Mouse (Mus musculus) neural tube, embryonic 10.5 days (tissue): ENCODE results near the gene Sntg2.

Experiments
- DNase-seq: peaks from one replicate; pipeline ENCODE4 v3.0.0-alpha.2; 2017; ENCODE audit warnings: low spot score; ENCODE audit errors: extremely low spot score

Gene Sntg2

DNA sequence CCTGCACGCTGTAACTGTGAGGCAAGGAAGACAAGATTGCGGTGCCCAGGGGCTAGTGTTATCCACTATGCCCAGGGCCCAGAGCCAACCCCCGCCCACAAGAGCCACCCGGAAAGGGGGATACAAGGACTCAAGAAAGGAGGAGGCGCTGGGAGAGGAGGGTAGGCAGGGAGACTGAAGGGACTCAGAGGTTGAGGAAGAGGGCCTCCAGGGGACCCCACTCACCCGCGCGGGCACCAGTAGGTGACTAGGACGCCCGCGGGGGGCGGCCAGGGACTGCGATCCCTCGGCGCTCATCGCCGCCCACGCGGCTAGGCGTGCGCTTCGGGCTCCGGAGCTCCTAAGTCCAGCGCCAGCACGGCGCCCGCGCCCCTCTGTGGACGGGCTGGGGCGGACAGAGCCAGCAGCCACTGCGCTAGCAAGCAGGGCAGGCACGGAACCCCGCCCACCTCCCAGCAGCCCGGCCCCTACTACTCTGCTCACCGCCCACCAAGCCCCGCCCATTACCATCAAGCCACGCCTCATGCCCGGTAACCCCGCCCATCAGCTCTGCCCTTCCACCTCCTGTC, at the start of gene Sntg2:
Sntg2 (minus strand) TSS at position 443 of the 569 bp plus-strand sequence.
- peak; percentile 82 for DNase-seq

DNA sequence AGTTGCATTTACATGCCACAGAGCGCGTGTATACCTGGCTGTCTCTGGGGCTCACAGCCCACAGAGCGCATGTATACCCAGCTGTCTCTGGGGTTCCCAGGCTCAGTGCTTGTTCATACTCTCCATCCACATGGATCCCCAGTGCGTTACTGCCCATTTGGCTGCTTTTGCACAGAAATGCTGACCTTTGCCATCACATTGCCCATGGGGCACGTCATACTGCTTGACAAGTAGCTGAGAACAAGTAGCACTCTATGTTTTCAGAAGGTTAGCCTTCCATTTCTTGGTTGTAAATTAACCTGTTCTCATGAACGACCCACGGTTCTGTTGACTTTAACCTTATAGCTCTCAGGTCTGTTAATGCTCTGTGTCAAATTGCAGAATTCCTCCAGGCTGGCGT, 43.4 kb upstream of the Sntg2 start:
- no peak for DNase-seq

DNA sequence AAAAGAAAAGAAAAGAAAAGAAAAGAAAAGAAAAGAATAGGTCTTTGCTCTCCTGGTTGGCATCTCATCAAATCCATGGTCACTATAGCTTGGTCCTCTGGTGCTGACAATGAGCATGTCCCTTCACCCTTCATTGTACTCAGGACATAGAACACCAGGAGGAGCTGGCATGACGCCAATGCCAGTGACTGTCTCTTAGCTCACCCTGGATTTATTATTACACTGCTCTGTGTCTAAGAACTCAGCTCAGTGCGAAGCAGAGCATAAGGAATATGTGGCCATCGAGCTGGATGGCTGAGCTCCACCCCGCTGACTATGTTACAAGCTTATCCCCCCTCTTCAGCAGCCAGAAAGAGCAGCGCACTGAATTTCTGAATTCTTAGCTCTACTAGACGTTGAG, 42.8 kb upstream of the Sntg2 start:
- no peak for DNase-seq

DNA sequence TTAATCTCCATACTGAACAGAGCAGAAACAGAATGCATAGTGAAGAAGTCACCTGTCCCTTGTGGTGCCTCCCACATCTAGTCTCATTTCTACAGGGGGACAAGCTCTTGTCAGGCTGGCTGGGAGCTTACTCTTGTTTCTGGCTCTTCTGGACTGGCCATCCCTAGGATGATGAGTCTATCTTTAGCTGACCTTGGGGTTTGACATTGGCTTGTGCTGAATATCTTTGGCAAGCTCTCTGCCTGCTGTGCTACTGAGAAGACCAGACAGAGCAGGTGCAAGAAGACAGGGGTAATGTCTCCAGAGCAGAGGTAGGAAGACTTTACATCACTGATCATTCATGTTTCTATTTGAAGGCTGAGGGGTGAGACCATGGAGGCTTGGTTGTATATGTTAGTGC, 29.5 kb upstream of the Sntg2 start:
- DNase-seq = no peak

DNA sequence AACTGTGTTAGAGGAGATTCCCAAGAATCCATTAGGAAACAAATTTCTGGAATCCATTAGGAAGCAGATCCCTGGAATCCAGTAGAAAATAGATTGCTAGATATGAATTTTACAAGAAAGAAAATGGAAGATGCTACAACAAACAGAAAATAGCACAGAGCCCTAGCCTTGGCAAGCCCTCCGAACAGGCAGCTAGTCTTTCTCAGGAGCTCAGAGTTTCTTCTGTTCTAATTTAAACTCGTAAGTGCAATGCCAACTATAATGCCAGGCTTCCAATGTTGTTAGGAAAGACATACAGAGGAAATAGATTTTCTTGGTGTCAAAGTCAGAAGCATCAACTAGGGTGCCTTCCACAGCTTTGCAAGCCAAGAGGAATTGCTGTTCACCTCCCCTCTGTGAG, 27.4 kb upstream of the Sntg2 start:
- DNase-seq = no peak

DNA sequence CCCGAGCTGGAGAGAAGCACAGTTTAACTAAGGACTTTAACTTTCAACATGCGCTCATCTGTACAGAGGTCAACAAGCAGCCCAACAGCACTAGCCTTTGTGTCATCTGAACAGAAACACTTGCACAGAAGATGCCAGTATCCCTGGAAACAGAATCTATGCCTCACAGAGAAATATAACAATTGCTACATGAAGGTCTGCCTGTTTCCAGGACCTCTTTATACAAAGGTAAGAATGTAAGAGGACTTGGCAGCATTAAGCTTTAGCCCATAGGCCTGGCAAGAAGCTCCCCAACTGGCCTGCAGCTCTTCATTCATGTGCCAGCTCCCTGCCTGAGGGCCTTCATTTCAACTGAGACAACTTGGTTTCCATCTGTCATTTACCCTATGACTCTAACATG, 26.9 kb upstream of the Sntg2 start:
- DNase-seq = no peak

DNA sequence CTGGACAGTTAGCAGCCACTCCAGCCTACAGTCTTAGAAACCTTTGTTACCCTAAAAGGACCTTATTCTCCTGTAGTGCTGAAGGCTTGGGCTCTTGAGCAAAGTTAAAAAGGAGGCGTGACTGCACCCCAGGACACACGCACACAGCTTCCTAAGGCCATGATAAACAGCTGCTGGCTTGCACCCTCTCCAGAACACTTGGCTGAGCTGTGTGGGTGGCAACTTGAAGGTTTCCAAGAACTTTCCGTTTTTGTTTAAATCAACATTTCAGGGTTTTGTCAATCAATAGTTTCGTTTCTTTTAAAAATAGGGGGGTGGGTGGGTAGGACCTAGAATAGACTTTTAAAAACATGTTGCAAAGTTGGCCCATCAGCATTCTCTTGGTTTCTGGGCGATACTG, 882 bp downstream of the Sntg2 start:
- no peak for DNase-seq

DNA sequence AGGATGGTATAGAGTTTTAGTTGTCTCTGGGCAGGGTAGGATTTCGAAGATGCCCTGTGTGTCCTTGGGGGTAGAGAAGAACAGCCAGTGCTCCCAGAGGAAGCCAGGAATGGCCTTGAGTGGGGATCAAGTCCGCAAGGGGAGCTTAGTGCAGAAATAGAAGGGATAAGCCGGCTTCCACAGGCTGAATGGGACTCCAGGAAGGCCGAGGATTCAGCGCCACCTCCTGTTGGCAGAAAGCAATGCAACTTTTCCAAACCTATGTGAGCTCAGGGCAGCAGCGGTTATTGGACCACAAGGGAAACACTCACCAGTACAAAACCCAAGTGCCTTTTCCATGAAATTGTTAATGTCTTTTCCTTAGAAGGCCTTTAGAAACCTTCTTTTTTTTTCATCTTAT, 3.4 kb downstream of the Sntg2 start:
- peak; percentile 75 for DNase-seq

DNA sequence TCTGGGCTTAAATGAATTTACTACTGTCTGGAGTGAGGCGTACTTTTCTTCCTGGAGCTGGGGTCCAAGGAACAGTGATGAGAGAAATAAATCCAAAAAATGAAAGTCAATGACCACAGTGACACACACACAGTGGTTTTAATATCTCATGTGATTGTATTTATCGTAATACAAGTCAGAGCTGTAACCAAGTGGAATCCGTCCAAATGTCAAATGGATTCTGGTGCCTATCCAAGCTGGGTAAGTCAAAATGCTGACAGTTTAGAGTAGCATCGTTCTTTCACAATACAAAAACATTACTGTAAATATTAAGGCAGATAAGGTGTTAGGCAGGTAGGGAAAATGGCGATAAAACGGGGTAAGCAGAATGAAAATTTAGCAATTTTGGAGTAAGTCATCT, 4.0 kb downstream of the Sntg2 start:
- no peak for DNase-seq

DNA sequence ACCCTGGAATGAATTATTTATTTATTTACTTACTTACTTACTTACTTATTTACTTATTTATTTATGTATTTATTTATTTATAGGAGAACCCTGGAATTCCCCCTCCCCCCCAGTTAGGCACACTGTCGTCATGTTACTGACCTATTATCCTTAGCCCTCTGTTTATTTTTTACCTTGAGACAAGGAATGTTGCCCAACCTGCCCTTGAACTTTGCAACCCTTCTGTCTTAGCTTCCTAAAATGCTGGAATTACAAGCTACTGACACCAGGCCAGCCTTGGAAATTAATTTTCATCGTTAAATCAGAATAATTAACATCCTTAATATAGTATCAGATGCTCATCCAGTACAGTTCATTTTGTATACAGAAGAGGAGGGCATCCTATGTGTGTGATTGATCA, 10.9 kb downstream of the Sntg2 start:
- no peak for DNase-seq

DNA sequence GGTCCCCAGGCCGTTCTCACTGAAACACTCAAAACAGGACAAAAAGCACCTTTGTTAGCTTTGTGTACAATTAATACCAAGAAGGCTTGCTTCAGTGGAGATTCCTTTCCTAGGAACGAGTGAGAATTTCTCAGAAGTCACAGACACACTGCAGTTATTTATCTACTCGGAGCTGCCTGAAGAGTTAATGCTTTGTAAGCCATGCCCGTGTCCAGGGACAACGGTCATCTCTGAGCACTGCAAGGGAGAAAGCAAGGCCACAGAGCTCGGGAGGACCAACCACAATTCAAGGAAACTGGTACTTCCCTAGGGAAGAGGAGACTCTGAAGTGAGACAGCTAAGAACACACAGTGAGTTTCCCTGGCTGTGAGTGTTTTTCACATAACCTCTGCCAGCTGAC, 15.5 kb downstream of the Sntg2 start:
- no peak for DNase-seq

DNA sequence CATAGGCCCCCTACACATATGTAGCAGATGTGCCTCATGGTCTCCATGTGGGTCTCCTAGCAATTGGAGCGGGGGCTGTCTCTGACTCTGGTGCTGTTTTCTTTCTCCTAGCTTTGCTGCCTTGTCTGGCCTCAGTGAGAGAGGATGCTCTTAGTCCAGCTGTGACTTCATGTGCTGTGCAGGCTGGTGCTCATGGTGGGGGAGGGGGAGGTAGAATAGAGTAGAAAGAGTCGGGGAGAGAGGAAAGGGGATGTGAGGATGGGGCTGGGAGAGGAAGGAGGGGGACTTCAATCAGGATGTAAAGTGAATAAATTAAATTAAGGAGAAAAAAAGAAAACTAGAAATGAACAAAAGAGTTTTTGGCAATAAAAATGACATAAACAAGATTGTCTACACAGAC, 20.8 kb downstream of the Sntg2 start:
- DNase-seq = no peak

DNA sequence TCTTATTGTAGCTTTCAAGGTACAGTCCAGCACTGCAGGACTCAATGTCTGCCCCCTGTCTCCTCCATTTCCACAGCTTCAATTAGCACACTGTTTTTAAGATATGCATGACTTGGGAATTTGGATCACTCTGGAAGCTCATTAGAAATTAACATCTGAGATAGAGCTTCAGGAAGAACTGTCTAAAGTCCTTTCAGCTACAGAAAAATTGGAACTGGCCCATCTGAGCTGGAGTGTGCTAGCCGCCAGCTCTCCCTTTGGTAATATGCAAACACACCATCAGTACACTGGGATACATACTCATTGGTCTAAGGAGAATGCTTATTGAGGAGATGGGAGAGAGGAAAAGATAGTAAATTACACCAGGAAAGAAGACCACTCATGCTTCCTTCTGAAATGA, 25.1 kb downstream of the Sntg2 start:
- DNase-seq = no peak

DNA sequence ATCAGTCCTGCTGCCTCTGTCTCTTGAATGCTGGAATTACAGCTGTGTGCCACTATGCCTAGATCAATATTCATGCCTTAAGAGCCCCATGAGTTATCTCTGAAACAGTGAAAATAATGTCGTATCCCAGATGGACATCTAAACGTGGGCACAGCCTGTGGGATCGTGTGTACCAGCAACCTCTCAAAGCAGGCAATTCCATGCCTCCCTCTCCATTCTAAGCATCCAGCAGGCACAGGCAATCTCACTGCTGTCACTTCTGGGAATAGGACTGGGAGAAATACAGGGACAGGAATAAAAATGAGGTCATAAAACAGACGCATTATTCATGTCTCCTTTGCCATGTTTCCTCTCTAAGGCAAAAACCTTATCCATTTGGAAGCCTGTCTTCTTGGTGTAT, 25.9 kb downstream of the Sntg2 start:
- no peak for DNase-seq

DNA sequence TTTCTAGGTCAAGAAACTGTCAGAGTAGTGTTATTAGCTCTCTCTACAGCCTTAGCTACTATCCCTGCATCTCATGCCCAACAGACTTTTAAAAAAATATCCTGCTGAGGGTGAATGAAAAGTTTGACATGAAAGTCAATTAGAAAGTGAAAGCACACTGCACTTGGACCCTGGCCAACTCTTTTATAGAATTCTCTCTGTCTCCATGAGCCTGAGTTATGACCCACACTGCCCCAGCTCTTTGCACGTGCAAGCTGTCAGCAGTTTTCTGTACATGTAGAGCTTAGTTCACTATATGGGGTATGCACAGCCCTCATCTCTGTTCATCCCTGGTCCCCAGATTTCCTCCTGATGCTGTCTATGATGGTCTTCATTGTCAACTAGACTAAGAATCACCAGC, 28.4 kb downstream of the Sntg2 start:
- no peak for DNase-seq

DNA sequence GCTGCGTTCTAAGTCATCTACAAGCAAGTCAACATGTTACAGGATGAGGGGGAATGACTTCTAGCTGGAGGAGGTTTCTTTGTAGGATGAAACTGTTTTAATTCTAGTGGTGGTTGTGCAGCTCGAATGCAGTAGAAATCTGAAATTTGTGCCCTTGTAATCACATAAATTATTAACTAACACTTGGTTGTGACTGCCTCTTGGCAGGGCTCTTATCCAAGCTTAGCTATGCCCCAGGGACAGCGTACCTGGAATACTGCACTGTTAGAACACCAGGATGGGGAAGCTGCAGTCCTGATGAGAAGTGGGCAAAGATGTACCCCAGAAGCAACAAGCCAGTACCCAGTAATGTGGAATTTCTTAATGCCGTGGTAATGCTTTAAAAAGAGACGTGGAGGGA, 36.9 kb downstream of the Sntg2 start:
- DNase-seq = no peak

DNA sequence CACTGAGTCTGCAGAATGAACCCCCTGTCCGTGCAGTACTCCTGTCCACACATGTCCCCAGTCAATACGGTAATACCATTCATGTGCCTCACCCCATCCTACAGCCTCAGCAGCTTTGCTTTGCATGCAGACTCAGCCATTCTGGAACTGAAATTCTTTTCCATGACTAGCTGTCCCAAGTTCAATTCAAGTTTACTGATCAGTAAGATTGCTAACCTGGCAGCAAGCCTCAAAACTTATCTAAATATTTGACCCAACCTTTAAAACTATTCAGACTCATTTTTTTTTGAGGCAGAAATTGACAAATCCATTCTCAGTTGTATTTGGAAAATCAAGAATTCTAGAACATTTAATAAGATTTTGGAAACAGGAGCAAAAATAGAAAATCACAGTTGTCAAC, 38.7 kb downstream of the Sntg2 start:
- no peak for DNase-seq

DNA sequence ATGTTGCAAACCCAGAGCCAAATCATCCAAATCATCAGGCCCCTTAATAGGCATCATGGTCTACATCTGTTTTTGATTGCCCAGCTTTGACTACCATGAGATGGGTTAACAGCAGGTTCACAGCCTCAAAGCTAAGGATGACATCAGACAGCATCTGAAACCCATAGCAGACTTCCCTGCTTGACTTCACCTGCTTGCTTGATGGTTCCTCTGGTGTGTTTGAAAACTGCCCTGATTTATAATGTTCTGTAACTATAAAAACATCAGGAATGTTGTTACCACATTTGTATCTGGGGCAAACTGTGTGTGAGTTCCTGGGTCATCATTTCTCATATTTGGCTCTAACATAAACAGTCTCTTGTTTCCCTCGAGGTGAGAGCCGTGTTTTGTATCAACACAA, 55.2 kb downstream of the Sntg2 start:
- no peak for DNase-seq

DNA sequence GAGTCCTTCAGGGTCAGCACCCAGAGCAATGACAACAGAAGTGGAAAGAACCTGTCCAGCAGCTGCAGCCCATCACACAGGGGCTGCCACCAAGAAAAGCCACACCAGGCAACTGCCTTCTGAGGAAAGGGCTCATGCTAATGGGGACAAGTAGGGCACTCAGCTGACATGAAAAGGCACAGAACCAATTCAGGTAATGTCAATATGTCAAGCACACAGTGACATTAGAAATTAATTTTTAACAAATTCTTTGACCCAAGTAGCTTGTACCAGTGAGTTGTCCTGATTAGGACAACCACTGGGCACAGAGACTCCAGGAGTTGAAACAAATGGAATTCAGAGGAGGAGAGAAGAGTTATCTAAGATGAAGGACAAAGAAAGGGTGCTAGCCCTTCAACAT, 60.2 kb downstream of the Sntg2 start:
- DNase-seq = no peak

DNA sequence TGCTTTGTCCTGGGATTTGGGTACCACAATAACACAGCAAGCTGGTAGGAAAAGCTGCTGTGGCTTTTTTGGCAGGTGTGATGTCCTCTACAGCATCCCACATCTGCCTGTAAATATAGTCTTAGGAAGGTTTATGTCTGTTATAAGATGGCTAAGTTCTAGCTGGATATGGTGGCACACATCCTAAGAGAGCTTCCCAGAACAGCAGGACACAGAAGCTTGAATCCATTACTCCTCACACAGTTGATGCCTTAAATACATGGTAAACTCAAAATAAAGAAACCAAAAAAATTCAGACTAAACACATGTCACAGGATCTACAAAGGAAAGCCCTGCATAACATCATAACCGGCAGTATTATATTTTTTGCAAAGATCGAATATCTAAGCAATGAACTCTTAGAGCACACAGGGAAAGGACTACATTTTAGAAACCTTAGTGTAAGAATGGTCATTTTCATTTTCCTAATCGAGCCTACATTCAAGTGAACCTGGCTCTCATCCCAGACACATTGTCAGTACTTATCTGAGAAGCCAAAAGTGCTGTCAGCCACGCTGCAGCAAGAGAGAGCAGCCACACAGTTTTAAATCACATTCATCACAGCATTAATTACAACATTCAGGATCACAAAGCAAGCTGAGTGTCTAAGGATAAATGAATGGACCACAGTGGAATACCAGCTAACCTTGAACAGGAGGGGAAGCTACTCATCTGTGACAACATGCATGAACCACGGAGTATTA, 64.8 kb downstream of the Sntg2 start:
- no peak for DNase-seq

DNA sequence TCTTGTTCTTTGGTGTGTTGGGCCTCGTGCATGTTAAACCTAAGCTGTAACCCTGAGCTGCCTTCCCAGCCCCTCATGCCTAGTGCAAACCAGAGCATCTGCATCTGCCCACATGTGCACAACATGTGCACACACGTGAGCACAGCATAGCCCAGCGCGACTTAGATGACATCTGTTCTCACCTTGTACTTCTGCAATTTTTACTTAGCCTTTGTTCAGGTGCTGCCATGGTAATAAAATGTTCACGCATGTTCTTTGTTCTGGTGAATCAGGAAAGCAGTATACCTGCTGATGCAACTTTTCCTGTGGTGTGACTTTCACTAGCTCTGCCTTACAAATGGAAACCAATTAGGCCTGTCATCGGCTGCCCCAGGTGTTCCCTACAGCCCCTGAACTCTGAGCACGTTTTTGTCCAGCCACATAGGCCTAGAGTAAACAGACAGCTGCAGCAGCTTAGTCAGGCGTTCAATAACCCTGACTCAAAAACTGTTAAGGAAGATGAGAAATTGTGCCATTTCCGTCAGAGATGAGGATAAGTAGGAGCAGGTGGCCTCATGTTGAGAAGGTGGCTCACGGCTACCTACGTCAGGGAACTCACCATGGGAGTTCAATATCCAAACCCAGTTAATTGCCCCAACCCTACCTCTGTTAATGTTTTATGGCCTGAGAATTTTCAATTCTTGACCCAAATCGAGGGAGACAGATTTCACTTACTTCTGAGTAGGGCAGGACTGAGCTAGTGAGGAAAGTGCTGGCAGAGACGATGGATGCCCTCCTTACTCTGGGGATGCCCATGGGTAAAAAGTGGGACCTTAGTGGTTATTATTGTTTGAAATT, 80.2 kb downstream of the Sntg2 start:
- no peak for DNase-seq

DNA sequence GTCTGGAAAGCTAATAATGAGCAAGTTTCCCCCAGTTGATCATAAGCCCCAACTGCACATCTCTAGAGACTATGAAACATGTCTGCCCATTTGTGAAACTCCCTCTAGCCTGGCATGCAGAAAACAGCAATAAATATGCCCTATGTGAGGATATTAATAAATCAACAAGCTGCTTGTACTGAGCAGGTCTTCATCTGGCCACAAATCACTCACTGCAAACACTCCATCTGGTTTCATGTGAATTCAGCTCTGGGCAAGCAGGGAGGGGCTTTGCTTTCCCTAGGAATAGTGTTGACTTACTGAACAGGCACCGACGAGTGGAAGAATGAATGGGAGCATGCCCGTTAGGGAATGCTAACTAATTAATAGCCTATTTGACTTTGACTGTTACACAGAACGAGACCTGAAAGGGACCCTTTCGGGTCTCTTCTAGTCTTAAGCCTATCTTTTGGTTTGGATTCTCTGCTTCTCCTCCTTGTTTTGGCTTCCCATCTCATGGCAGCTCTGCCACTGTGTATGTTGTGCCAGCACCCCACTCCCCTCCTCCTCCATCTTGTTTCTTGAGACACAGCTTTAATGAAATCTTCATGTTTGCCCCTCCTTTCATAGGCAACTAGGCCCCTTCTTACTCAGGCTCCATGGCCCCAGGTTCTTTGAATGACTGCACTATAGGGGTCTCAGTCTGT, 86.1 kb downstream of the Sntg2 start:
- no peak for DNase-seq
